Mouse (Mus musculus): ENCODE measurements at regions not wholly inside any gene's neighbourhood (a gene's known extent, or its start where the extent isn't known, plus 50 kb on each side); places are given as distances from the start of the nearest gene placed in this dataset.

DNA sequence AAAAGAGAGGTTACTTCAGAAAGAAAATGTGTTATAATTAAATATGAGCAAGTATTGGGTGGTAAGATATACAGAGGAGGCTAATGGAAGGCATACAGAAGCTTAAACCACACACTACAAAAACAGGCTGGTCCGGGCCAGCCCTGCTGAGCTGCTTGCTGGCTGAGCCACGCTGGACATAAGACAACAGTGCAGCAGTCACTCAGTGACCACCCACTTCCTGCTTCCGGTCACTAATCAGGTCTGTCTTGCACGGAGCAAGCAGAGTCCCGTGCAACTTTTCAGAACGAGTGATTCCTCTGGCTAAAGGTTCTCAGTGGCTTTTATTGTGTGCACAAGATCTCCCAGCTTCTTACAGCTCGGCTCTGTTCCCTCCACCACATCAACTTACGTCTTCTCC lies 220.1 kb downstream of the Efnb2 start:
- 65% methylated on average over 8 of the region's 8 CpGs for WGBS

GRCm38 (mm10) chr8:8426201-8426600 lies 234.8 kb downstream of the Efnb2 start:
- H3K9ac ChIP-seq (ENCODE audit: low read depth, low read length) = no peak overlapping the region
- H3K36me3 ChIP-seq (ENCODE audit: control insufficient read depth, insufficient read depth, low read length) = no peaks in the 10 kb centered on the region
- WGBS = 66% methylated on average over 4 of the region's 4 CpGs
- H3K27ac ChIP-seq (ENCODE audit: low read depth, low read length) = no peak overlapping the region
- no peak for ATAC-seq (ENCODE audit: low FRiP score)
- H3K27me3 ChIP-seq (ENCODE audit: control insufficient read depth, insufficient read depth, low read length) = no peaks in the 10 kb centered on the region
- no peak overlapping the region for H3K4me2 ChIP-seq (replicated peaks; ENCODE audit: low read depth, low read length)
- no peaks in the 10 kb centered on the region for H3K9me3 ChIP-seq (ENCODE audit: control insufficient read depth, low read length)
- H3K4me1 ChIP-seq (replicated peaks; ENCODE audit: control insufficient read depth, insufficient read depth, low read length) = no peaks in the 10 kb centered on the region
- no peak overlapping the region for H3K4me3 ChIP-seq (ENCODE audit: low read depth, low read length)
- DNase-seq (ENCODE audit: low spot score) = no peak

More for the DNA sequence above, 220.1 kb downstream of the Efnb2 start:
- Histone ChIP-seq H3K4me1 (replicated peaks; ENCODE audit: control insufficient read depth, insufficient read depth, low read length) (no peaks in the 10 kb centered on the region), H3K4me2 (replicated peaks; ENCODE audit: low read depth, low read length) (no peak overlapping the region), H3K4me3 (ENCODE audit: low read depth, low read length) (no peak overlapping the region), H3K9ac (ENCODE audit: low read depth, low read length) (no peak overlapping the region), H3K27ac (ENCODE audit: low read depth, low read length) (no peak overlapping the region), H3K9me3 (ENCODE audit: control insufficient read depth, low read length) (no peaks in the 10 kb centered on the region), H3K36me3 (ENCODE audit: control insufficient read depth, insufficient read depth, low read length) (no peaks in the 10 kb centered on the region), H3K27me3 (ENCODE audit: control insufficient read depth, insufficient read depth, low read length) (no peaks in the 10 kb centered on the region)
- DNase-seq (ENCODE audit: low spot score) = no peak
- ATAC-seq (ENCODE audit: low FRiP score) = no peak

- no peak overlapping the region for H3K4me2 ChIP-seq (replicated peaks; ENCODE audit: low read depth, low read length)
- H3K36me3 ChIP-seq (ENCODE audit: control insufficient read depth, insufficient read depth, low read length) = no peaks in the 10 kb centered on the region
- no peak overlapping the region for H3K9ac ChIP-seq (ENCODE audit: low read depth, low read length)
- H3K9me3 ChIP-seq (ENCODE audit: control insufficient read depth, low read length) = no peaks in the 10 kb centered on the region
- WGBS = 88% methylated on average over 2 of the region's 2 CpGs
- H3K27ac ChIP-seq (ENCODE audit: low read depth, low read length) = no peak overlapping the region
- ATAC-seq (ENCODE audit: low FRiP score) (no peak), DNase-seq (ENCODE audit: low spot score) (no peak)
- no peak overlapping the region for H3K4me3 ChIP-seq (ENCODE audit: low read depth, low read length)
- no peaks in the 10 kb centered on the region for H3K4me1 ChIP-seq (replicated peaks; ENCODE audit: control insufficient read depth, insufficient read depth, low read length)
- no peaks in the 10 kb centered on the region for H3K27me3 ChIP-seq (ENCODE audit: control insufficient read depth, insufficient read depth, low read length)
Observed at GRCm38 (mm10) chr8:8423443-8423842, 237.6 kb downstream of the Efnb2 start.

DNA sequence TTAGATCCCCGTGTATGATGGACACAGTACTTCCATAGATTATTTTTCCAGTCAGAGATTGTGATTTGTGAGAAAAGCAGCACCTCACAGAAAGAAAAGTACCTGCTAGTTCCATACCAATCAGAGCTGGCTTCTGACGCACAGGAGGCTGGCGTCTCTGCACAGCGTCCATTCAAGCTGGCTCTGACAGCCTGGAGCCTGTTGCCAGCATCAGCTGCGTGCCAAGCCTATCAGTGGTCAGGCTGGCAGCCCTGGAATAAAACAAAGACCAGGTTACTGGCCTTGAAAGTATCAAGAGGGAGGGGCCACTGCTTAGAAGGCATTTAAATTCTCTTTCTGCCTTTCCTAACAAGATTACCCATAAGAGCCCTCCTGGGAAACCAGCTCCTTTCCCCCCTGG lies 239.3 kb downstream of the Efnb2 start:
- Histone ChIP-seq H3K4me2 (replicated peaks; ENCODE audit: low read depth, low read length) (no peak overlapping the region), H3K9ac (ENCODE audit: low read depth, low read length) (no peak overlapping the region), H3K9me3 (ENCODE audit: control insufficient read depth, low read length) (no peaks in the 10 kb centered on the region), H3K27me3 (ENCODE audit: control insufficient read depth, insufficient read depth, low read length) (no peaks in the 10 kb centered on the region), H3K36me3 (ENCODE audit: control insufficient read depth, insufficient read depth, low read length) (no peaks in the 10 kb centered on the region), H3K27ac (ENCODE audit: low read depth, low read length) (no peak overlapping the region), H3K4me1 (replicated peaks; ENCODE audit: control insufficient read depth, insufficient read depth, low read length) (no peaks in the 10 kb centered on the region), H3K4me3 (ENCODE audit: low read depth, low read length) (no peak overlapping the region)
- DNase-seq (ENCODE audit: low spot score) (no peak), ATAC-seq (ENCODE audit: low FRiP score) (no peak)
- WGBS = 91% methylated on average over 5 of the region's 5 CpGs

GRCm38 (mm10) chr8:8419360-8420330 lies 241.4 kb downstream of the Efnb2 start:
- Histone ChIP-seq H3K4me2 (replicated peaks; ENCODE audit: low read depth, low read length) (no peak overlapping the region), H3K27me3 (ENCODE audit: control insufficient read depth, insufficient read depth, low read length) (no peaks in the 10 kb centered on the region), H3K9me3 (ENCODE audit: control insufficient read depth, low read length) (no peaks in the 10 kb centered on the region), H3K4me3 (ENCODE audit: low read depth, low read length) (no peak overlapping the region), H3K27ac (ENCODE audit: low read depth, low read length) (no peak overlapping the region), H3K4me1 (replicated peaks; ENCODE audit: control insufficient read depth, insufficient read depth, low read length) (no peaks in the 10 kb centered on the region), H3K9ac (ENCODE audit: low read depth, low read length) (no peak overlapping the region), H3K36me3 (ENCODE audit: control insufficient read depth, insufficient read depth, low read length) (no peaks in the 10 kb centered on the region)
- 89% methylated on average over 15 of the region's 15 CpGs for WGBS
- no peak for ATAC-seq (ENCODE audit: low FRiP score)
- DNase-seq (ENCODE audit: low spot score) = no peak

DNA sequence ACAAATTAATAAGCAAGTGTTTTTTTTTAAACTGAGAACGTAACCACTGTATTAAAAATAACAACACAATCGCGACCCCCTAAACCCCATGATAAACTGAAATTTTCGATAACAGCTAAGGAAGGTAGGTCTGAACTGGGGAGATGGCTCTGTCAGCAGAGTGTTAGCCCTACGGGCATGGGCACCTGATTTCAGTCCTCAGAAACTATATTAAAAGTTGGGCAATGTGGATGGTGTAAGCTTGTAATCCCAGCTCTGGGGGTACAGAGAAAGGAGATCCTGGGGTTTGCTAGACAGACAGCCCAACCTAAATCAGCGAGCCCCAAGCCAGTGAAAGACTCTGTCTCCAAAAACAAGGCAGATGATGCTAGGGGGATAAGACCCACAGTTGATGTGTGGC lies 242.1 kb downstream of the Efnb2 start:
- Histone ChIP-seq H3K27ac (ENCODE audit: low read depth, low read length) (no peak overlapping the region), H3K4me3 (ENCODE audit: low read depth, low read length) (no peak overlapping the region), H3K9ac (ENCODE audit: low read depth, low read length) (no peak overlapping the region), H3K27me3 (ENCODE audit: control insufficient read depth, insufficient read depth, low read length) (no peaks in the 10 kb centered on the region), H3K9me3 (ENCODE audit: control insufficient read depth, low read length) (no peaks in the 10 kb centered on the region), H3K4me1 (replicated peaks; ENCODE audit: control insufficient read depth, insufficient read depth, low read length) (no peaks in the 10 kb centered on the region), H3K36me3 (ENCODE audit: control insufficient read depth, insufficient read depth, low read length) (no peaks in the 10 kb centered on the region), H3K4me2 (replicated peaks; ENCODE audit: low read depth, low read length) (no peak overlapping the region)
- WGBS = 92% methylated on average over 6 of the region's 6 CpGs
- DNase-seq (ENCODE audit: low spot score) = no peak
- no peak for ATAC-seq (ENCODE audit: low FRiP score)

- ATAC-seq (ENCODE audit: low FRiP score) (no peak), DNase-seq (ENCODE audit: low spot score) (no peak)
- Histone ChIP-seq H3K4me2 (replicated peaks; ENCODE audit: low read depth, low read length) (no peak overlapping the region), H3K27ac (ENCODE audit: low read depth, low read length) (no peak overlapping the region), H3K36me3 (ENCODE audit: control insufficient read depth, insufficient read depth, low read length) (no peaks in the 10 kb centered on the region), H3K27me3 (ENCODE audit: control insufficient read depth, insufficient read depth, low read length) (no peaks in the 10 kb centered on the region), H3K9ac (ENCODE audit: low read depth, low read length) (no peak overlapping the region), H3K4me1 (replicated peaks; ENCODE audit: control insufficient read depth, insufficient read depth, low read length) (no peaks in the 10 kb centered on the region), H3K4me3 (ENCODE audit: low read depth, low read length) (no peak overlapping the region), H3K9me3 (ENCODE audit: control insufficient read depth, low read length) (no peaks in the 10 kb centered on the region)
- 93% methylated on average over 2 of the region's 2 CpGs for WGBS
Observed at GRCm38 (mm10) chr8:8418525-8418924, 242.5 kb downstream of the Efnb2 start.

GRCm38 (mm10) chr8:8416092-8416701 lies 244.8 kb downstream of the Efnb2 start:
- ATAC-seq (ENCODE audit: low FRiP score) = no peak
- 77% methylated on average over 10 of the region's 10 CpGs for WGBS
- no peak overlapping the region for H3K4me2 ChIP-seq (replicated peaks; ENCODE audit: low read depth, low read length)

DNA sequence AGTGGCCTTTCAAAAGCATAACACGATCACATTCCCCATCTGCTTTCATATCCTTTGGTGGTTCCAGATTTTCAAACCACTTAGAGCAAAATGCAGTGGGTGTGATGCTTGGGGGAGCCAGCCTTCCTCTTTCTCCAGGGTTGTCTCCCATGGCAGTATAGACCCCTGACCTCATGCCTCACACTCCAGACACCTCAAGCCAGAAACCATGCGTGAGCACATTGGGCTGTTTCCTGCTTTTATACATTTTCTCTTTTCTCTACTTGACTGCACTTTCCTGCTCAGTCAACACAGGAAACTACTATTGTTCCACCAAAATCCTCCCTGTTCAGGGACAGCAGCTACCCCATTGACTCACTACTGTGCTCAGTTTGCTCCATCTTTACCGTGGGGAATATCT lies 253.7 kb downstream of the Efnb2 start:
- DNase-seq (ENCODE audit: low spot score) (no peak), ATAC-seq (ENCODE audit: low FRiP score) (no peak)
- no peaks in the 10 kb centered on the region for H3K27me3 ChIP-seq (ENCODE audit: control insufficient read depth, insufficient read depth, low read length)
- no peak overlapping the region for H3K4me2 ChIP-seq (replicated peaks; ENCODE audit: low read depth, low read length)
- no peak overlapping the region for H3K27ac ChIP-seq (ENCODE audit: low read depth, low read length)
- H3K36me3 ChIP-seq (ENCODE audit: control insufficient read depth, insufficient read depth, low read length) = no peaks in the 10 kb centered on the region
- H3K4me3 ChIP-seq (ENCODE audit: low read depth, low read length) = no peak overlapping the region
- no peaks in the 10 kb centered on the region for H3K4me1 ChIP-seq (replicated peaks; ENCODE audit: control insufficient read depth, insufficient read depth, low read length)
- H3K9ac ChIP-seq (ENCODE audit: low read depth, low read length) = no peak overlapping the region
- 80% methylated on average over 3 of the region's 3 CpGs for WGBS
- H3K9me3 ChIP-seq (ENCODE audit: control insufficient read depth, low read length) = no peaks in the 10 kb centered on the region

More at GRCm38 (mm10) chr8:8416092-8416701, 244.8 kb downstream of the Efnb2 start:
- H3K9me3 ChIP-seq (ENCODE audit: control insufficient read depth, low read length) = no peaks in the 10 kb centered on the region
- no peaks in the 10 kb centered on the region for H3K36me3 ChIP-seq (ENCODE audit: control insufficient read depth, insufficient read depth, low read length)
- no peak overlapping the region for H3K4me3 ChIP-seq (ENCODE audit: low read depth, low read length)
- H3K9ac ChIP-seq (ENCODE audit: low read depth, low read length) = no peak overlapping the region
- no peak overlapping the region for H3K27ac ChIP-seq (ENCODE audit: low read depth, low read length)
- H3K27me3 ChIP-seq (ENCODE audit: control insufficient read depth, insufficient read depth, low read length) = no peaks in the 10 kb centered on the region
- DNase-seq (ENCODE audit: low spot score) = no peak
- no peaks in the 10 kb centered on the region for H3K4me1 ChIP-seq (replicated peaks; ENCODE audit: control insufficient read depth, insufficient read depth, low read length)

Data from hindbrain, embryonic 11.5 days (tissue).